Mouse (Mus musculus): ENCODE results near the gene Clgn.
A peak's percentile ranks its signal among the peaks of the same experiment; 100 is the strongest.
"Not testable (repeated sequence)": the region's sequence is repeated elsewhere in the genome, so short reads cannot be mapped to it uniquely, and the experiment has no call there.

The Clgn gene

GRCm38 (mm10) chr8:83425202-83425601 lies 35.5 kb downstream of the Clgn start:
- DNase-seq = no peak

DNA sequence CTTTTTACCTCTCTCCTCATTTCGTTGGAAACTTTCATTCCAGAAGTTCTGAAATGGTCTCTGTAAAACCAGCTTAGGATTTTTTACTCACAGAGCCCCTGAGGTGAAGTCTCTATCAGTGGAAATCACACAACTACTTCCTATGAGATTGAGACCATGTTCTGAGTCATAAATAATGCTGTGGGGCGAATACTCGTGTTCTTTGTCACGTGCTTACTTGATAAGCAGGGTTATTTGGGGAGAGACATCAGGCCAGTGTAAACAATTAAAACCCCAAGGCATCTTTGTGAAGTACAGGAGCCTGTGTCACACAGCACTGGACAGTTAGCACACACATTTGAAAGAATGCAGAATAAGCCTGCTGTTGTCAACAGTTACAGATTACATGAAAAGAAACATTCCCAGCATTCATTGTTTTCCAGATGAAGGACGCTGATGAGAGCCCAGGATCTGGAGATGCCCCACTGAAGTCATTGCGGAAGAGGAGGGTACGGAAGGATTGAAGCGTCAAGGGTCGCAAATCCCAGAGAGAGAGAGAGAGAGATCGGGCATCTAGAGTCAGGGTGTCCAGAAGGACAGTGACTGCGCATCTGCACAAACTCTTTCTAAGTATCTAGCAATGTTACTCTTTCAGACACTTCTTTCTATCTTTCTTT lies 36.6 kb downstream of the Clgn start:
- no peak for DNase-seq

DNA sequence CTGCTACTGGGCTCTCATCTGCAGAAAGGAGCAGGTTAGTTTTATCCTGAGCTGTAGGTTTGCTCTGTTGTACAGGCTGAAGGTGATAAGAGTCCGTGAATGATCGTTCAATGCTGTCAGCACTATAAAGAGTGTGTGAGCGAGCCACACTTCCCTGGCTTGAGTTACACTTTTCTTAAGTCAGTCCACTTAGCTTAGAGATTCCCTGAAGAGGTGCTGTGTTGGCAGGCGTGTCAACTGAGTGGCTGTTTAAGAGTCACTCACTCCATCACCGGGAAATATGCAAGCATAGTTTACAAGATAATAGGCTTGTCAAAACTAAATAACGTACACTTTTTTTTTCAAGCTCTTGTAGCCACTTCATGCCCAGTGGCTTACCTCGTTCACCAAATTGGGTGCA lies 37.3 kb downstream of the Clgn start:
- DNase-seq = peak; percentile 27

- not testable (repeated sequence) for DNase-seq
Observed at GRCm38 (mm10) chr8:83428621-83429020, 39.0 kb downstream of the Clgn start.

DNA sequence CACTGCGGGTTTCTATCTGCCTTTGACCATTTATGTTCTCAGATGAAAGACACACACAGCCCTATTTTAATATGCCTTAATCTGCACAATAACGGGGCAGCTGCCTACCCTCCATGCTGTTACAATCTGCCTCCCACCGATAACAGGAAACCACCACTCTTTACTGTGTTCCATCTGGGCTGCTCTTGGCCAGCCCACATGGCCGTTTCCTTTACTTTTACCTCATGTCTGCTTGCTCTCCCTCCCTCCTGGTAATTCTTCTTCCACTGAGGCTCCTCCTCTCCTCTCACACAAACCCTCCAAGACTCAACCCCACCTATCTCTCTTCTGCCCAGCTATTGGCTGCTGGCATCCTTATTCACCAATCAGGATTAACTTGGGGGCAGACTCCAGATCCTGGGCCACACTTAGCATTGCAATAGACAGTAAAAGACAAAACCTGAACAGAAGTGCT lies 39.4 kb downstream of the Clgn start:
- DNase-seq = peak; percentile 76

- DNase-seq = no peak
Observed at GRCm38 (mm10) chr8:83437077-83437476, 47.4 kb downstream of the Clgn start.

- DNase-seq = no peak
Observed at GRCm38 (mm10) chr8:83441656-83442242, 52.1 kb downstream of the Clgn start.

- peak; percentile 100 for DNase-seq
Observed at GRCm38 (mm10) chr8:83442243-83443051, 52.8 kb downstream of the Clgn start.

DNA sequence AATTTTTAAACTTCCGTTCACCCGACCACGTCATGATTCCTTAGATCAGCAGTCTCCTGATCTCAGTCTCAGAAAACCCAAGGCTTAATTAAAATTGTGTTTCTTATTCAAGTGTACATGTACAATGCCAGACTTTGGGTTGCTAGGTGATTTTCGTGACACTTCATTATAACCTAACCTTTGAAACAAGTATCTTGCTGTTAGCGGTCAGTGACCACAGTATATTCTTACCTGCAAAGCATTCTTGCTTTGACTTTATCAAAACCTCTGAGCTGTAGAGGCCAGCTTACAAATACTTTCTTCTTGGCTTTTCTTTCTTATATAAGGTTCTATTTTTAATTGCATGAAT lies 53.4 kb downstream of the Clgn start:
- DNase-seq = no peak

DNA sequence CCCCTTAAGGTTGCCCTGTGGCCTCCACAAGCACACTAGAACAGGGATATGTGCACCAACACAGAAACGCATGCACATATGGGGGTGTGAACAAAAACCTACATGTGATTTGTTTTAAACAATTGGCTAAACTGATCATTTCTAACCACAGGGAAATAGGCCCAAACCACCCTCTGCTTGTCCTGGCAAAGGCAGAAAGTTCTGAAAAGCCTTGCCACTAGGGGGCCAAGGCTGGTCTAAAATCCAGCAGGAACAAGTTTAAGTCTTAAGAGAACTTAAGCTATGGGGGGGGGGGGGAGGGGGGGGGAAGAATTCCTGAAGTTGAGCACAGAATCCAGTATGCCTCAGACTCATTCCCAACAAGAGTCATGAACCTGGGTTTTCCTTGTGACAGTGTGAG lies 60.3 kb downstream of the Clgn start:
- peak; percentile 49 for DNase-seq

- DNase-seq = no peak
Observed at GRCm38 (mm10) chr8:83451056-83451455, 61.4 kb downstream of the Clgn start.

DNA sequence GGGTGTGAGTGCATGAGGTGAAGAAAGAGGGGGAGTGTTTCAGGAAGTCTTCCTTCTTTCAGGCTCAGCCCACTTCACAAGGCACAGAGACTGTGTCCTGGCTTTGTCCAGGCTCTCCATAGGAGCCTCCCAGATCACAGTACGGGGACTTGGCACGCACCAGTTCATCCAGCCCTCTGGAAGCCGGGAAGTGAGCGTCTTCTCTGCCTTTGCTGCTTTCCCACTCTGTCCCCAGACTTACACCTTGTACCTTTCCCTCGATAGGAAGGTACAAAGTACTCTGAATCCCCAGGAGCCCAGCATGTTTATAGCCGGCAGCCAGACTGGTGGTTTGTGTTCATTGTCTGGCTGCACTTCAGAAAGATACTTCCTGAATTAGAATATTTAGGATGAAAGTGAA lies 67.5 kb downstream of the Clgn start:
- DNase-seq = no peak

GRCm38 (mm10) chr8:83458222-83458621 lies 68.6 kb downstream of the Clgn start, which contains the start of gene Scoc:
TSS of gene Scoc (minus strand) at chr8:83458391.
- DNase-seq = no peak

GRCm38 (mm10) chr8:83459606-83460005 lies 69.9 kb downstream of the Clgn start:
- no peak for DNase-seq
